Mouse (Mus musculus) olfactory bulb, adult 2 months (tissue): ENCODE measurements around the gene Haus6.

Experiments used
- CTCF ChIP-seq: fragments of 200-500 bp; IDR thresholded peaks from 2 replicates; pipeline ENCODE4 v1.5.1; 2012; ENCODE audit warnings: low read depth, mild to moderate bottlenecking, low read length, moderate library complexity; ENCODE audit not compliant: insufficient read depth
- POLR2A ChIP-seq: fragments of 200-500 bp; IDR thresholded peaks from 2 replicates; pipeline ENCODE4 v1.6.1; 2012; ENCODE audit warnings: mild to moderate bottlenecking, low read depth, low read length, moderate library complexity; ENCODE audit not compliant: insufficient read depth

- TF ChIP-seq CTCF (no peak), POLR2A (no peak)
These were observed 31.3 kb downstream of the Haus6 start for GRCm38 (mm10) chr4:86580591-86580990.
